Mouse (Mus musculus): ENCODE results near the gene Pcsk5.

Gene Pcsk5

GRCm38 (mm10) chr19:17385426-17385825, 452.0 kb downstream of the Pcsk5 start:
- DNase-seq, result no peak

- no peak for DNase-seq
These were observed 452.4 kb downstream of the Pcsk5 start for GRCm38 (mm10) chr19:17385022-17385421.

- no peak for DNase-seq
These were observed 454.5 kb downstream of the Pcsk5 start for GRCm38 (mm10) chr19:17382807-17383397.

All from B cell, adult 2 months (primary cell).